Mouse (Mus musculus) liver, adult 2 months (tissue): ENCODE measurements at regions not wholly inside any gene's neighbourhood (a gene's known extent, or its start where the extent isn't known, plus 50 kb on each side); places are given as distances from the start of the nearest gene placed in this dataset.

Experiments used
- CTCF ChIP-seq: fragments of 200-500 bp; IDR thresholded peaks from 2 replicates; pipeline ENCODE4 v1.5.1; 2011; ENCODE audit warnings: low read depth, low read length, control low read depth
- POLR2A ChIP-seq: fragments of 200-500 bp; IDR thresholded peaks from 2 replicates; pipeline ENCODE4 v1.6.1; 2011; ENCODE audit warnings: low read length, control low read depth; ENCODE audit not compliant: insufficient read depth; ENCODE audit errors: extremely low read depth

GRCm38 (mm10) chr12:13053746-13054145, 112.0 kb upstream of the Mycn start:
- TF ChIP-seq CTCF (no peak), POLR2A (no peak)
